Mouse (Mus musculus): ENCODE measurements around the gene Gm10840. TPM values are rescaled to one million over a fixed set of nuclear protein-coding genes. Genes with fewer than 3 reads are reported as not detected.

Gene Gm10840
- polyA plus RNA-seq, 1 experiment from 2014 or later: not detected

- H3K27ac ChIP-seq (ENCODE audit: low read length): no peak overlapping the region
- H3K36me3 ChIP-seq (ENCODE audit: control insufficient read depth, insufficient read depth): 0 out of 2 replicates have a peak, but pooled peaks cover 4% of the 10 kb centered on the region
- 86% methylated on average over 2 of the region's 2 CpGs for WGBS
- H3K4me1 ChIP-seq (ENCODE audit: control insufficient read depth, insufficient read depth, low read length): no peaks in the 10 kb centered on the region
- no peaks in the 10 kb centered on the region for H3K9me3 ChIP-seq (replicated peaks; ENCODE audit: control insufficient read depth, low read length)
- ATAC-seq (replicated peaks; ENCODE audit: extremely low read depth, insufficient read depth, low FRiP score): no peak
- no peak overlapping the region for H3K4me2 ChIP-seq (ENCODE audit: low read depth, low read length)
- no peak overlapping the region for H3K4me3 ChIP-seq (ENCODE audit: low read length)
- H3K27me3 ChIP-seq (ENCODE audit: control insufficient read depth, insufficient read depth, low read length): no peaks in the 10 kb centered on the region
- H3K9ac ChIP-seq (ENCODE audit: low read length): no peak overlapping the region
Measured at GRCm38 (mm10) chr11:106173228-106173627, 12.6 kb downstream of the Gm10840 start.

- Histone ChIP-seq H3K9ac (ENCODE audit: low read length) (no peak overlapping the region), H3K36me3 (ENCODE audit: control insufficient read depth, insufficient read depth) (0 out of 2 replicates have a peak, but pooled peaks cover 2% of the 10 kb centered on the region), H3K4me1 (ENCODE audit: control insufficient read depth, insufficient read depth, low read length) (no peaks in the 10 kb centered on the region), H3K27me3 (ENCODE audit: control insufficient read depth, insufficient read depth, low read length) (no peaks in the 10 kb centered on the region), H3K4me2 (ENCODE audit: low read depth, low read length) (no peak overlapping the region), H3K4me3 (ENCODE audit: low read length) (no peak overlapping the region), H3K9me3 (replicated peaks; ENCODE audit: control insufficient read depth, low read length) (no peaks in the 10 kb centered on the region), H3K27ac (ENCODE audit: low read length) (no peak overlapping the region)
- ATAC-seq (replicated peaks; ENCODE audit: extremely low read depth, insufficient read depth, low FRiP score): no peak
- 71% methylated on average over 5 of the region's 5 CpGs for WGBS
Measured at GRCm38 (mm10) chr11:106174372-106174771, 13.7 kb downstream of the Gm10840 start.

GRCm38 (mm10) chr11:106175081-106175480 lies 14.4 kb downstream of the Gm10840 start:
- Histone ChIP-seq H3K9ac (ENCODE audit: low read length) (no peak overlapping the region), H3K4me2 (ENCODE audit: low read depth, low read length) (no peak overlapping the region), H3K9me3 (replicated peaks; ENCODE audit: control insufficient read depth, low read length) (no peaks in the 10 kb centered on the region), H3K4me1 (ENCODE audit: control insufficient read depth, insufficient read depth, low read length) (0 out of 2 replicates have a peak, but pooled peaks cover 2% of the 10 kb centered on the region), H3K36me3 (ENCODE audit: control insufficient read depth, insufficient read depth) (0 out of 2 replicates have a peak, but pooled peaks cover 2% of the 10 kb centered on the region), H3K4me3 (ENCODE audit: low read length) (no peak overlapping the region), H3K27me3 (ENCODE audit: control insufficient read depth, insufficient read depth, low read length) (no peaks in the 10 kb centered on the region), H3K27ac (ENCODE audit: low read length) (no peak overlapping the region)
- no peak for ATAC-seq (replicated peaks; ENCODE audit: extremely low read depth, insufficient read depth, low FRiP score)
- 55% methylated on average over 3 of the region's 3 CpGs for WGBS

- Histone ChIP-seq H3K9me3 (replicated peaks; ENCODE audit: control insufficient read depth, low read length) (no peaks in the 10 kb centered on the region), H3K36me3 (ENCODE audit: control insufficient read depth, insufficient read depth) (0 out of 2 replicates have a peak, but pooled peaks cover 2% of the 10 kb centered on the region), H3K27me3 (ENCODE audit: control insufficient read depth, insufficient read depth, low read length) (no peaks in the 10 kb centered on the region), H3K27ac (ENCODE audit: low read length) (no peak overlapping the region), H3K4me3 (ENCODE audit: low read length) (no peak overlapping the region), H3K4me2 (ENCODE audit: low read depth, low read length) (no peak overlapping the region), H3K4me1 (ENCODE audit: control insufficient read depth, insufficient read depth, low read length) (0 out of 2 replicates have a peak, but pooled peaks cover 2% of the 10 kb centered on the region), H3K9ac (ENCODE audit: low read length) (no peak overlapping the region)
- ATAC-seq (replicated peaks; ENCODE audit: extremely low read depth, insufficient read depth, low FRiP score): no peak
- WGBS: 66% methylated on average over 5 of the region's 5 CpGs
Measured at GRCm38 (mm10) chr11:106176372-106176771, 15.7 kb downstream of the Gm10840 start.

- 60% methylated on average over 5 of the region's 5 CpGs for WGBS
- H3K4me2 ChIP-seq (ENCODE audit: low read depth, low read length): no peak overlapping the region
- no peaks in the 10 kb centered on the region for H3K9me3 ChIP-seq (replicated peaks; ENCODE audit: control insufficient read depth, low read length)
- H3K4me3 ChIP-seq (ENCODE audit: low read length): no peak overlapping the region
- no peak overlapping the region for H3K27ac ChIP-seq (ENCODE audit: low read length)
- peaks cover 2% of the 10 kb centered on the region; the same call in 1 of the 2 replicates for H3K36me3 ChIP-seq (ENCODE audit: control insufficient read depth, insufficient read depth)
- no peak for ATAC-seq (replicated peaks; ENCODE audit: extremely low read depth, insufficient read depth, low FRiP score)
- H3K4me1 ChIP-seq (ENCODE audit: control insufficient read depth, insufficient read depth, low read length): 0 out of 2 replicates have a peak, but pooled peaks cover 2% of the 10 kb centered on the region
- H3K9ac ChIP-seq (ENCODE audit: low read length): no peak overlapping the region
- H3K27me3 ChIP-seq (ENCODE audit: control insufficient read depth, insufficient read depth, low read length): no peaks in the 10 kb centered on the region
Measured at GRCm38 (mm10) chr11:106178036-106178782, 17.6 kb downstream of the Gm10840 start.

- no peaks in the 10 kb centered on the region for H3K9me3 ChIP-seq (replicated peaks; ENCODE audit: control insufficient read depth, low read length)
- H3K4me1 ChIP-seq (ENCODE audit: control insufficient read depth, insufficient read depth, low read length): 0 out of 2 replicates have a peak, but pooled peaks cover 2% of the 10 kb centered on the region
- no peaks in the 10 kb centered on the region for H3K27me3 ChIP-seq (ENCODE audit: control insufficient read depth, insufficient read depth, low read length)
- H3K27ac ChIP-seq (ENCODE audit: low read length): no peak overlapping the region
- H3K36me3 ChIP-seq (ENCODE audit: control insufficient read depth, insufficient read depth): peaks cover 6% of the 10 kb centered on the region; the same call in 1 of the 2 replicates
- WGBS: 68% methylated on average over 7 of the region's 7 CpGs
- H3K9ac ChIP-seq (ENCODE audit: low read length): no peak overlapping the region
- no peak for ATAC-seq (replicated peaks; ENCODE audit: extremely low read depth, insufficient read depth, low FRiP score)
- H3K4me3 ChIP-seq (ENCODE audit: low read length): no peak overlapping the region
- no peak overlapping the region for H3K4me2 ChIP-seq (ENCODE audit: low read depth, low read length)
Measured at GRCm38 (mm10) chr11:106179711-106180448, 19.2 kb downstream of the Gm10840 start.

- Histone ChIP-seq H3K4me1 (ENCODE audit: control insufficient read depth, insufficient read depth, low read length) (0 out of 2 replicates have a peak, but pooled peaks cover 2% of the 10 kb centered on the region), H3K4me2 (ENCODE audit: low read depth, low read length) (no peak overlapping the region), H3K27ac (ENCODE audit: low read length) (no peak overlapping the region), H3K4me3 (ENCODE audit: low read length) (no peak overlapping the region), H3K36me3 (ENCODE audit: control insufficient read depth, insufficient read depth) (peaks cover 6% of the 10 kb centered on the region), H3K9me3 (replicated peaks; ENCODE audit: control insufficient read depth, low read length) (no peaks in the 10 kb centered on the region), H3K9ac (ENCODE audit: low read length) (no peak overlapping the region), H3K27me3 (ENCODE audit: control insufficient read depth, insufficient read depth, low read length) (no peaks in the 10 kb centered on the region)
- WGBS: 87% methylated on average over 2 of the region's 2 CpGs
- ATAC-seq (replicated peaks; ENCODE audit: extremely low read depth, insufficient read depth, low FRiP score): no peak
Measured at GRCm38 (mm10) chr11:106180449-106180801, 19.8 kb downstream of the Gm10840 start.

GRCm38 (mm10) chr11:106187326-106187725 lies 26.7 kb downstream of the Gm10840 start:
- H3K27ac ChIP-seq (ENCODE audit: low read length): no peak overlapping the region
- no peak overlapping the region for H3K9ac ChIP-seq (ENCODE audit: low read length)
- no peak for ATAC-seq (replicated peaks; ENCODE audit: extremely low read depth, insufficient read depth, low FRiP score)
- peaks cover 6% of the 10 kb centered on the region for H3K36me3 ChIP-seq (ENCODE audit: control insufficient read depth, insufficient read depth)
- no peaks in the 10 kb centered on the region for H3K9me3 ChIP-seq (replicated peaks; ENCODE audit: control insufficient read depth, low read length)
- WGBS: 83% methylated on average over 4 of the region's 4 CpGs
- H3K4me3 ChIP-seq (ENCODE audit: low read length): no peak overlapping the region
- H3K4me1 ChIP-seq (ENCODE audit: control insufficient read depth, insufficient read depth, low read length): peaks cover 4% of the 10 kb centered on the region
- H3K27me3 ChIP-seq (ENCODE audit: control insufficient read depth, insufficient read depth, low read length): no peaks in the 10 kb centered on the region
- no peak overlapping the region for H3K4me2 ChIP-seq (ENCODE audit: low read depth, low read length)

GRCm38 (mm10) chr11:106191716-106192115 lies 31.1 kb downstream of the Gm10840 start:
- no peaks in the 10 kb centered on the region for H3K36me3 ChIP-seq (ENCODE audit: control insufficient read depth, insufficient read depth)
- ATAC-seq (replicated peaks; ENCODE audit: extremely low read depth, insufficient read depth, low FRiP score): no peak
- WGBS: 90% methylated on average over 3 of the region's 3 CpGs

More at GRCm38 (mm10) chr11:106191716-106192115, 31.1 kb downstream of the Gm10840 start:
- no peak overlapping the region for H3K9ac ChIP-seq (ENCODE audit: low read length)
- H3K27me3 ChIP-seq (ENCODE audit: control insufficient read depth, insufficient read depth, low read length): no peaks in the 10 kb centered on the region
- peaks cover 13% of the 10 kb centered on the region for H3K4me1 ChIP-seq (ENCODE audit: control insufficient read depth, insufficient read depth, low read length)
- no peaks in the 10 kb centered on the region for H3K9me3 ChIP-seq (replicated peaks; ENCODE audit: control insufficient read depth, low read length)
- H3K4me2 ChIP-seq (ENCODE audit: low read depth, low read length): no peak overlapping the region
- H3K4me3 ChIP-seq (ENCODE audit: low read length): no peak overlapping the region
- H3K27ac ChIP-seq (ENCODE audit: low read length): no peak overlapping the region
